Mouse (Mus musculus) testis, adult 2 months (tissue): ENCODE results near the gene Usp33.

Experiments used
- CTCF ChIP-seq: fragments of 200-500 bp; IDR thresholded peaks from 2 replicates; pipeline ENCODE4 v1.5.1; 2012; ENCODE audit warnings: low read depth, mild to moderate bottlenecking, inconsistent platforms, low read length, moderate library complexity; ENCODE audit not compliant: control insufficient read depth, insufficient read depth, insufficient replicate concordance
- POLR2A ChIP-seq: fragments of 200-500 bp; IDR thresholded peaks from 2 replicates; pipeline ENCODE4 v1.6.1; 2012; ENCODE audit warnings: low read depth, mild to moderate bottlenecking, inconsistent platforms, low read length, moderate library complexity; ENCODE audit not compliant: control insufficient read depth

DNA sequence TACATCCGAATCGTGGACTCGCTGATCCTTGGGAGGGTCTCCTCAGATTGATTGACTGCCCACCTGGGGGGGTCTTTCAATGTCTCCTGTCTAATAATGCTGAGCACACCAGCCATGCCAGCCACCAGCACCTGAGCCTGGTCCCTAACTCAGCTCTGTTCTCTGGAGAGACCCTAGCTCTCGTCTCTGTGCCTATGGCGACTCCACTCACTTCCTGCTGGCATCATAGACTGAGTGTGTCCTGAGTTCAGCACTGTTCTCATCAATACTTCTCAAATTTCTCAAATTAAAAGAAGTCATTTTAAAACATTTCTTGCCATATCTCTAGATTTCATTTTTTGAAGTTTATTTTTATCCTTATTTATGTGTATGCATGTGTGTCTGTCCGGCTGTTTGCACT is 14.2 kb upstream of the Usp33 start:
- TF ChIP-seq CTCF = no peak
- no peak for TF ChIP-seq POLR2A
